In the genomic region with DNA sequence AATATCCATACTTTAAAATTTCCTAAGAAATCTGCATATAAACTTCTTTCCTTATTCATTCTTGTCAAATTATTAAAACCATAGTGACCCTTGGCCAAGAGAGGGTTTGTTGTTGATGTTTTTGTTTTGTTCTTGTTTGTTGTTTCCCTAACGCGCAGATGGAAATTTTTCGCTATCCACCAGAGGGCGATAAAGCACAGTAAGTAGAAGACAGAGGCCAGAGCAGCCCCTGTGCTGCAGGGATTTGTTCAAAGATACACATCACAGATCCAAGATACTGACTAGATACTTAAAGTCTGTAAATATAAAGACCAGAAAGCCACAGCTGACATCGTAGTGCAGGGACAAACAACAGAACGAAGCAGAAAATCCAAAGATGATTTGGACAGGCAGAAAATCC, we compare ENCODE assay signal across 9 mouse cellular contexts. TPM values are rescaled to one million over a fixed set of nuclear protein-coding genes. Genes with fewer than 3 reads are reported as not detected.
DNase-seq lines count a peak whose midpoint lies in the region; ATAC-seq lines count a peak whose summit lies in the region.
"Had no signal": no experiment of that assay in that cellular context is flagged by ENCODE, and none has a peak within 500 bp of the region (broad histone marks: within the 10 kb centered on the region; RNA-seq: fewer than 3 reads in every experiment).

No protein-coding gene starts in this region.

- H3K36me3 ChIP-seq in heart, embryonic 11.5 days (ENCODE audit: control insufficient read depth, insufficient read depth, low read length) = no peaks in the 10 kb centered on the region
- no peaks in the 10 kb centered on the region for H3K36me3 ChIP-seq in embryonic facial prominence, embryonic 11.5 days (replicated peaks; ENCODE audit: control insufficient read depth, insufficient read depth, low read depth, low read length)
- no peaks in the 10 kb centered on the region for H3K36me3 ChIP-seq in hindbrain, embryonic 13.5 days
- no peaks in the 10 kb centered on the region for H3K36me3 ChIP-seq in neural tube, embryonic 14.5 days (ENCODE audit: control insufficient read depth, insufficient read depth, low read length)

- H3K27me3 ChIP-seq in heart, embryonic 11.5 days (ENCODE audit: control insufficient read depth, insufficient read depth, low read length) = no peaks in the 10 kb centered on the region
- H3K27me3 ChIP-seq in embryonic facial prominence, embryonic 11.5 days (ENCODE audit: control insufficient read depth, insufficient read depth, low read length) = no peaks in the 10 kb centered on the region
- H3K27me3 ChIP-seq in hindbrain, embryonic 13.5 days = no peaks in the 10 kb centered on the region
- no peaks in the 10 kb centered on the region for H3K27me3 ChIP-seq in neural tube, embryonic 14.5 days (ENCODE audit: control insufficient read depth, insufficient read depth, low read length)

- H3K4me2 ChIP-seq in heart, embryonic 11.5 days = no peak overlapping the region
- no peak overlapping the region for H3K4me2 ChIP-seq in embryonic facial prominence, embryonic 11.5 days (ENCODE audit: low read depth, low read length)
- H3K4me2 ChIP-seq in hindbrain, embryonic 13.5 days = no peak overlapping the region
- H3K4me2 ChIP-seq in neural tube, embryonic 14.5 days (ENCODE audit: low read depth, low read length) = no peak overlapping the region

- H3K9ac ChIP-seq in heart, embryonic 11.5 days (ENCODE audit: low read depth, low read length) = no peak overlapping the region
- H3K9ac ChIP-seq in embryonic facial prominence, embryonic 11.5 days (replicated peaks; ENCODE audit: low read length) = no peak overlapping the region
- H3K9ac ChIP-seq in hindbrain, embryonic 13.5 days = no peak overlapping the region
- no peak overlapping the region for H3K9ac ChIP-seq in neural tube, embryonic 14.5 days (replicated peaks; ENCODE audit: low read depth, low read length)

- ATAC-seq in heart, embryonic 11.5 days (replicated peaks; ENCODE audit: insufficient number of reproducible peaks, low FRiP score, low TSS enrichment) = no peak
- no peak for ATAC-seq in embryonic facial prominence, embryonic 11.5 days (replicated peaks; ENCODE audit: insufficient number of reproducible peaks, low FRiP score, low TSS enrichment, low read depth)
- peak; percentile 86 for ATAC-seq in hindbrain, embryonic 13.5 days (ENCODE audit: low FRiP score)
- ATAC-seq in neural tube, embryonic 14.5 days (ENCODE audit: low read depth) = peak; percentile 85
- ATAC-seq in megakaryocyte-erythroid progenitor cell, adult 5-6 weeks (replicated peaks; ENCODE audit: low FRiP score, low TSS enrichment, poor library complexity, severe bottlenecking) = no peak

- intact Hi-C loops in heart, postnatal 10 days (cut with DNase I) = loop anchor here (1.0 kb wide), 1 partner anchor 103 kb away; no protein-coding TSS in a partner anchor

- DNase-seq in heart, postnatal 10 days = peak; percentile 46 to 64
- peak; percentile 23 to 77 for DNase-seq in adrenal gland, adult (ENCODE audit: inconsistent age in 2 of 2, low spot score in 1 of 2)
- DNase-seq in embryonic facial prominence, embryonic 11.5 days (ENCODE audit: low spot score) = peak; percentile 80
- peak; percentile 11 to 13 for DNase-seq in left cerebral cortex, adult 8-10 months (ENCODE audit: low spot score in 2 of 2)

- no peak overlapping the region for H3K27ac ChIP-seq in heart, embryonic 11.5 days (ENCODE audit: low read depth, low read length)
- no peak overlapping the region for H3K27ac ChIP-seq in embryonic facial prominence, embryonic 11.5 days (replicated peaks; ENCODE audit: low read depth, low read length)
- no peak overlapping the region for H3K27ac ChIP-seq in hindbrain, embryonic 13.5 days
- H3K27ac ChIP-seq in neural tube, embryonic 14.5 days (ENCODE audit: low read depth, low read length) = no peak overlapping the region

- 7% methylated on average over 6 of the region's 6 CpGs for WGBS in heart, embryonic 11.5 days (ENCODE audit: insufficient replicate concordance)
- 14% methylated on average over 6 of the region's 6 CpGs for WGBS in embryonic facial prominence, embryonic 11.5 days
- WGBS in hindbrain, embryonic 13.5 days = 8% methylated on average over 6 of the region's 6 CpGs
- WGBS in neural tube, embryonic 14.5 days = 13% methylated on average over 6 of the region's 6 CpGs

- H3K4me3 ChIP-seq in heart, embryonic 11.5 days (ENCODE audit: low read depth, low read length) = no peak overlapping the region
- no peak overlapping the region for H3K4me3 ChIP-seq in embryonic facial prominence, embryonic 11.5 days (ENCODE audit: low read depth, low read length)
- H3K4me3 ChIP-seq in hindbrain, embryonic 13.5 days = no peak overlapping the region
- H3K4me3 ChIP-seq in neural tube, embryonic 14.5 days (ENCODE audit: low read depth, low read length) = no peak overlapping the region

- H3K4me1 ChIP-seq in heart, embryonic 11.5 days (ENCODE audit: control insufficient read depth, insufficient read depth, low read length) = no peaks in the 10 kb centered on the region
- no peaks in the 10 kb centered on the region for H3K4me1 ChIP-seq in embryonic facial prominence, embryonic 11.5 days (ENCODE audit: control insufficient read depth, insufficient read depth, low read length)
- no peaks in the 10 kb centered on the region for H3K4me1 ChIP-seq in hindbrain, embryonic 13.5 days (replicated peaks)
- H3K4me1 ChIP-seq in neural tube, embryonic 14.5 days (ENCODE audit: control insufficient read depth, insufficient read depth, low read length) = no peaks in the 10 kb centered on the region

- H3K9me3 ChIP-seq in heart, embryonic 11.5 days (replicated peaks; ENCODE audit: control insufficient read depth, low read length) = no peaks in the 10 kb centered on the region
- H3K9me3 ChIP-seq in embryonic facial prominence, embryonic 11.5 days (replicated peaks; ENCODE audit: control insufficient read depth, low read length) = no peaks in the 10 kb centered on the region
- no peaks in the 10 kb centered on the region for H3K9me3 ChIP-seq in hindbrain, embryonic 13.5 days
- no peaks in the 10 kb centered on the region for H3K9me3 ChIP-seq in neural tube, embryonic 14.5 days (ENCODE audit: control insufficient read depth, low read length)

RNA-seq across cellular contexts. Expression of a gene that starts 6.6 kb away (rescaled TPM):
- not detected for total RNA-seq in heart, postnatal 10 days (2021)
- not detected in 2 replicates for polyA plus RNA-seq in heart, embryonic 11.5 days (2014; fragmentation: Nextera tagmentation; extraction: Ambion mirVana)
- polyA plus RNA-seq in embryonic facial prominence, embryonic 11.5 days (2014; fragmentation: Nextera tagmentation; extraction: Ambion mirVana) = not detected in 2 replicates
- polyA plus RNA-seq in hindbrain, embryonic 13.5 days (2015; fragmentation: Nextera tagmentation; extraction: Ambion mirVana) = not detected in 2 replicates
- total RNA-seq in left cerebral cortex, adult 8-10 months (2022) = not detected
- polyA plus RNA-seq in neural tube, embryonic 14.5 days (2014; fragmentation: Nextera tagmentation; extraction: Ambion mirVana) = not detected in 2 replicates
- total RNA-seq in megakaryocyte-erythroid progenitor cell, adult 5-6 weeks (2014; fragmentation: Nextera tagmentation) = not detected in 2 replicates
- total RNA-seq in megakaryocyte-erythroid progenitor cell, adult 5-6 weeks (2017) = not detected in 2 replicates
- polyA plus RNA-seq: stomach, embryonic 16.5 days had no signal

RNA-seq across cellular contexts. Expression of a gene that starts 15.2 kb away (rescaled TPM):
- total RNA-seq in heart, postnatal 10 days (2021) = not detected
- not detected in 2 replicates for polyA plus RNA-seq in heart, embryonic 11.5 days (2014; fragmentation: Nextera tagmentation; extraction: Ambion mirVana)
- not detected in 2 replicates for polyA plus RNA-seq in embryonic facial prominence, embryonic 11.5 days (2014; fragmentation: Nextera tagmentation; extraction: Ambion mirVana)
- polyA plus RNA-seq in hindbrain, embryonic 13.5 days (2015; fragmentation: Nextera tagmentation; extraction: Ambion mirVana) = not detected in 2 replicates
- total RNA-seq in left cerebral cortex, adult 8-10 months (2022) = not detected
- polyA plus RNA-seq in neural tube, embryonic 14.5 days (2014; fragmentation: Nextera tagmentation; extraction: Ambion mirVana) = not detected in 2 replicates
- total RNA-seq in megakaryocyte-erythroid progenitor cell, adult 5-6 weeks (2014; fragmentation: Nextera tagmentation) = not detected in 2 replicates
- not detected in 2 replicates for total RNA-seq in megakaryocyte-erythroid progenitor cell, adult 5-6 weeks (2017)
- polyA plus RNA-seq: stomach, embryonic 16.5 days had no signal

RNA-seq across cellular contexts. Expression of a gene that starts 37.3 kb away (rescaled TPM):
- not detected for total RNA-seq in heart, postnatal 10 days (2021)
- not detected in 2 replicates for polyA plus RNA-seq in heart, embryonic 11.5 days (2014; fragmentation: Nextera tagmentation; extraction: Ambion mirVana)
- not detected in 2 replicates for polyA plus RNA-seq in embryonic facial prominence, embryonic 11.5 days (2014; fragmentation: Nextera tagmentation; extraction: Ambion mirVana)
- not detected in 2 replicates for polyA plus RNA-seq in hindbrain, embryonic 13.5 days (2015; fragmentation: Nextera tagmentation; extraction: Ambion mirVana)
- not detected for total RNA-seq in left cerebral cortex, adult 8-10 months (2022)
- not detected in 2 replicates for polyA plus RNA-seq in neural tube, embryonic 14.5 days (2014; fragmentation: Nextera tagmentation; extraction: Ambion mirVana)
- not detected in 2 replicates for total RNA-seq in megakaryocyte-erythroid progenitor cell, adult 5-6 weeks (2014; fragmentation: Nextera tagmentation)
- not detected in 2 replicates for total RNA-seq in megakaryocyte-erythroid progenitor cell, adult 5-6 weeks (2017)
- polyA plus RNA-seq: stomach, embryonic 16.5 days had no signal

RNA-seq across cellular contexts. Expression of a gene that starts 44.9 kb away (rescaled TPM):
- not detected for total RNA-seq in heart, postnatal 10 days (2021)
- not detected in 2 replicates for polyA plus RNA-seq in heart, embryonic 11.5 days (2014; fragmentation: Nextera tagmentation; extraction: Ambion mirVana)
- polyA plus RNA-seq in embryonic facial prominence, embryonic 11.5 days (2014; fragmentation: Nextera tagmentation; extraction: Ambion mirVana) = not detected in 2 replicates
- polyA plus RNA-seq in hindbrain, embryonic 13.5 days (2015; fragmentation: Nextera tagmentation; extraction: Ambion mirVana) = not detected in 2 replicates
- total RNA-seq in left cerebral cortex, adult 8-10 months (2022) = not detected
- not detected in 2 replicates for polyA plus RNA-seq in neural tube, embryonic 14.5 days (2014; fragmentation: Nextera tagmentation; extraction: Ambion mirVana)
- total RNA-seq in megakaryocyte-erythroid progenitor cell, adult 5-6 weeks (2014; fragmentation: Nextera tagmentation) = not detected in 2 replicates
- total RNA-seq in megakaryocyte-erythroid progenitor cell, adult 5-6 weeks (2017) = not detected in 2 replicates
- polyA plus RNA-seq: stomach, embryonic 16.5 days had no signal

RNA-seq across cellular contexts. Expression of a gene that starts 52.5 kb away (rescaled TPM):
- total RNA-seq in heart, postnatal 10 days (2021) = not detected
- polyA plus RNA-seq in heart, embryonic 11.5 days (2014; fragmentation: Nextera tagmentation; extraction: Ambion mirVana) = not detected in 2 replicates
- not detected in 2 replicates for polyA plus RNA-seq in embryonic facial prominence, embryonic 11.5 days (2014; fragmentation: Nextera tagmentation; extraction: Ambion mirVana)
- not detected in 2 replicates for polyA plus RNA-seq in hindbrain, embryonic 13.5 days (2015; fragmentation: Nextera tagmentation; extraction: Ambion mirVana)
- total RNA-seq in left cerebral cortex, adult 8-10 months (2022) = not detected
- polyA plus RNA-seq in neural tube, embryonic 14.5 days (2014; fragmentation: Nextera tagmentation; extraction: Ambion mirVana) = not detected in 2 replicates
- not detected in 2 replicates for total RNA-seq in megakaryocyte-erythroid progenitor cell, adult 5-6 weeks (2014; fragmentation: Nextera tagmentation)
- not detected in 2 replicates for total RNA-seq in megakaryocyte-erythroid progenitor cell, adult 5-6 weeks (2017)
- polyA plus RNA-seq: stomach, embryonic 16.5 days had no signal

Comparison
In these comparisons a context has a peak if more than half of its experiments do, and no peak if none do; other contexts are left out.
1. DNase-seq: peak in every context shown above with its lines; median percentile 80 in embryonic facial prominence, embryonic 11.5 days; 55 in heart, postnatal 10 days; 50 in adrenal gland, adult; 12 in left cerebral cortex, adult 8-10 months.
2. ATAC-seq: peak in hindbrain, embryonic 13.5 days (single experiment) and neural tube, embryonic 14.5 days (single experiment); none in heart, embryonic 11.5 days (single experiment), embryonic facial prominence, embryonic 11.5 days (single experiment) and megakaryocyte-erythroid progenitor cell, adult 5-6 weeks (single experiment).